Mouse (Mus musculus) lung, adult 10 weeks (tissue): ENCODE results near the gene Mup22. TPM values are rescaled to one million over a fixed set of nuclear protein-coding genes. Genes with fewer than 3 reads are reported as not detected.

Experiments
- polyA plus RNA-seq: library from polyadenylated mRNA; stranded (reverse); fragments of 350-450 nt; fragmentation: Illumina TruSeq; extraction: RNeasy Lipid Tissue Mini Kit (QIAGEN cat#74804); gene quantifications from one replicate; pipeline ENCODE4 v1.2.3, GENCODE M21; 2014; ENCODE audit warnings: low read depth, low replicate concordance; ENCODE audit not compliant: insufficient read depth

The Mup22 gene
- 2.2 TPM for polyA plus RNA-seq

DNA sequence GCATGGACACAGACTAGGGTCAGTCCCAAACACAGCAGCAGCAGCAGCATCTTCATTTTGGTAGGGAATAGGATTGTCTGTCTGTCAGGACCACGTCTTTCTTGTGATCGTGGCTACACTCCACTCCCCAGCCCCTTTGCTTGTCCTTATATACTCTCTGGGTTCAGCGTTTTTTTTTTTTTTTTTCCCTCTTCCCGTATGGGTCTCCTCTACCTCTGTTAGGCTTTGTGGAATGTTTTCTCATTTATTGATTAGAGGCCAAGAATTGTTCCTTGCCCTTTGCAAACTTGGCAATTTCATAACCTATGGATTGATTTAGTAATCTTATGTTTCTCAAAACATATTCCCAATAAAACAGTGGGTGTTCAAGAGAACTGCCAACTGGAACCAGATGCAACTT, at the start of gene Mup22:
TSS of gene Mup22 (minus strand) at position 101 of the 400 bp plus-strand sequence.

Other genes starting within 250 kb of the Mup22 start
- not detected for gene Mup10, start 239.3 kb downstream of the Mup22 start, polyA plus RNA-seq
- 0.35 TPM for gene Mup11, start 159.1 kb downstream of the Mup22 start, polyA plus RNA-seq
- gene Mup12, start 80.1 kb downstream of the Mup22 start, polyA plus RNA-seq, result not detected